Mouse (Mus musculus) gastrocnemius, adult 2 months (tissue): Measurements from ENCODE around the gene Sfta2. TPM values are rescaled to one million over a fixed set of nuclear protein-coding genes. Genes with fewer than 3 reads are reported as not detected.

Source experiments
- DNase-seq: peaks from one replicate; pipeline ENCODE4 v3.0.0; 2022
- H3K27ac ChIP-seq: fragments of 200-600 bp; 2 replicates; pipeline ENCODE4 v1.8.1; 2022; ENCODE audit warnings: mild to moderate bottlenecking
- H3K4me3 ChIP-seq: fragments of 200-600 bp; 2 replicates; pipeline ENCODE4 v1.8.1; 2022; ENCODE audit warnings: mild to moderate bottlenecking, moderate library complexity
- CTCF ChIP-seq: fragments of 200-600 bp; IDR thresholded peaks from 2 replicates; pipeline ENCODE4 v1.8.1; 2022; ENCODE audit warnings: antibody characterized with exemption, mild to moderate bottlenecking, moderate library complexity
- intact Hi-C: fragments of 180-260 bp; cut with DNase I; formaldehyde crosslinking; loops from one replicate; pipeline ENCODE4 v1.15.1; 2025
- total RNA-seq, 2 experiments: library from RNA; stranded (reverse); gene quantifications; 2 replicates each; pipeline ENCODE4 v1.2.3; 2021

Gene Sfta2
- total RNA-seq, 2 experiments from 2014 or later = not detected

DNA sequence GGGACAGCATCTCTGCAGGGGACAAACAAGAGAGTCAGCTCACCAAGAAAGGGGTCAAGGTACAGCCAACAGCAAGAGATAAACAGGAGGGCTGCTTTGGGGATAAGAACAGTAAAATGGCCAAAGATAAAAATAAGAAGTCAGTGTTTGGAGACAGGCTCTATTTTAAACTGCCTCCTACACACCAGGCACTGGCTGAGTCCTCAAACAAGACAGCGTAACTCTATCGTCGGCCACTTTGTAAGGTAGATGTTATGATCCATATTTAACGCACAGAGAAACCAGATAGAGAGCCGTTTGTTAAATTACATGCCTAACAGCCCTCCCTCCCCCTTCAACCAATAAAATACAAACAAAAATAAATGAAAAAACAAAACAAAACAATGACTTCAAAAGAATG is 92.6 kb downstream of the Sfta2 start:
- DNase-seq = no peak
- Histone ChIP-seq H3K4me3 (no peak overlapping the region), H3K27ac (peak overlapping the region; percentile 53)
- intact Hi-C loops = no loop called here
- TF ChIP-seq CTCF = no peak

GRCm38 (mm10) chr17:35695289-35695688 is 93.9 kb downstream of the Sfta2 start:
- H3K27ac ChIP-seq = no peak overlapping the region
- DNase-seq = peak; percentile 33
- intact Hi-C loops = no loop called here
- H3K4me3 ChIP-seq = no peak overlapping the region
- peak; percentile 56 for TF ChIP-seq CTCF

- DNase-seq = no peak
- TF ChIP-seq CTCF = no peak
- intact Hi-C loops = no loop called here
- Histone ChIP-seq H3K4me3 (peak overlapping the region; percentile 13; the same call in 1 of the 2 replicates), H3K27ac (peak overlapping the region; percentile 98; the same call in 1 of the 2 replicates)
Measured at GRCm38 (mm10) chr17:35696691-35697090, 95.3 kb downstream of the Sfta2 start.

- DNase-seq = no peak
- Histone ChIP-seq H3K27ac (peak overlapping the region; percentile 98), H3K4me3 (peak overlapping the region; percentile 59)
- intact Hi-C loops = no loop called here
- no peak for TF ChIP-seq CTCF
Measured at GRCm38 (mm10) chr17:35697429-35697758, 96.0 kb downstream of the Sfta2 start.

GRCm38 (mm10) chr17:35697759-35698500 is 96.6 kb downstream of the Sfta2 start:
- DNase-seq = peak; percentile 41
- intact Hi-C loops = loop anchor here (2.0 kb wide), 1 partner anchor 25 kb away; the partner anchor contains the start of gene Gtf2h4
- Histone ChIP-seq H3K27ac (peak overlapping the region; percentile 98), H3K4me3 (peak overlapping the region; percentile 59)
- TF ChIP-seq CTCF = no peak

DNA sequence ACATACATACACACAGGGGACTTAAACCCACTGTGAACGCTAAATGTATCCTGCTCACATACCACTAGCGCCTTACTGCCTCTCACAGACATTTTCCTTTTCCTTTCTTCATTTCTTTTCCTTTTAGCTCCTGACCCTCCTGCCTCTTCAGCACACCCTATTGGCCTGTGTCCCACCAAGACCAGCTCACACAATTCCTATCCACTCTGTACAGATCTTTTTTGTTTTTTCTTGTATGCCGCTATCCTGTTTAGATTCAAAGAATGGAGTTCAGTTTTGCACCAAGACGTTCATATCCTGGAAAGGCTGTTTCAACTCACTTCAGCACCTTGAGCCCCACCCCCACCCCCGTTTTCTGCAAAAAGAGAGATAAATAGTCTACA is 97.1 kb downstream of the Sfta2 start:
- intact Hi-C loops = loop anchor here (2.0 kb wide), 1 partner anchor 26 kb away; the partner anchor contains the start of gene Gtf2h4
- no peak for DNase-seq
- TF ChIP-seq CTCF = no peak
- Histone ChIP-seq H3K27ac (peak overlapping the region; percentile 98), H3K4me3 (peak overlapping the region; percentile 59)

GRCm38 (mm10) chr17:35699919-35700318 is 98.6 kb downstream of the Sfta2 start:
- intact Hi-C loops = loop anchor here (2.0 kb wide), 1 partner anchor 27 kb away; the partner anchor contains the start of gene Gtf2h4
- TF ChIP-seq CTCF = no peak
- peak; percentile 93 for DNase-seq
- peak overlapping the region; percentile 98 for H3K27ac ChIP-seq
- H3K4me3 ChIP-seq = peak overlapping the region; percentile 84

Other genes with a start within 250 kb of the Sfta2 start
- gene H2-Q4, start 221.9 kb upstream of the Sfta2 start, total RNA-seq = 1 to 10 TPM; 3.1 to 3.5 TPM
- under 1 TPM in 1 of 2 experiments, not detected in 1; 0.18 TPM for gene H2-Q6, start 176.7 kb upstream of the Sfta2 start, total RNA-seq
- gene H2-Q7, start 162.4 kb upstream of the Sfta2 start, total RNA-seq = under 1 TPM; 0.61 to 0.82 TPM
- under 1 TPM; 0.05 to 0.33 TPM for gene H2-Q10, start 131.5 kb upstream of the Sfta2 start, total RNA-seq
- not detected for gene Pou5f1, start 95.5 kb upstream of the Sfta2 start, total RNA-seq
- gene Tcf19, start 84.7 kb upstream of the Sfta2 start, total RNA-seq = 1 to 10 TPM in 1 of 2 experiments, under 1 TPM in 1; 0.73 to 1.0 TPM
- gene Cchcr1, start 84.4 kb upstream of the Sfta2 start, total RNA-seq = 1 to 10 TPM; 1.7 TPM
- gene Psors1c2, start 68.3 kb upstream of the Sfta2 start, total RNA-seq = not detected
- gene Cdsn, start 49.4 kb upstream of the Sfta2 start, total RNA-seq = not detected
- gene 2300002M23Rik, start 34.1 kb upstream of the Sfta2 start, total RNA-seq = not detected
- not detected for gene Gm9573, start 25.1 kb downstream of the Sfta2 start, total RNA-seq
- gene Mucl3, start 42.1 kb downstream of the Sfta2 start, total RNA-seq = not detected
- gene Vars2, start 66.0 kb downstream of the Sfta2 start, total RNA-seq = 10 to 100 TPM; 12.8 to 16.8 TPM
- gene Gtf2h4, start 72.2 kb downstream of the Sfta2 start, total RNA-seq = 10 to 100 TPM; 18.1 to 24.2 TPM
- 10 to 100 TPM; 13.4 to 15.9 TPM for gene Ddr1, start 103.1 kb downstream of the Sfta2 start, total RNA-seq
- 1 to 10 TPM; 4.4 to 8.6 TPM for gene Ier3, start 220.1 kb downstream of the Sfta2 start, total RNA-seq
- 10 to 100 TPM; 45.4 to 50.9 TPM for gene Flot1, start 221.7 kb downstream of the Sfta2 start, total RNA-seq
- 10 to 100 TPM; 29.7 to 40.0 TPM for gene Tubb5, start 236.8 kb downstream of the Sfta2 start, total RNA-seq
- 1 to 10 TPM; 3.6 to 4.4 TPM for gene Mdc1, start 240.0 kb downstream of the Sfta2 start, total RNA-seq